Mouse (Mus musculus): Measurements from ENCODE around the gene Gnai2.

The Gnai2 gene

GRCm38 (mm10) chr9:107631311-107631826 lies 3.8 kb downstream of the Gnai2 start:
- in situ Hi-C loops (cut with MboI, MseI), result no loop called here

- in situ Hi-C loops (cut with MboI, MseI), result no loop called here
Measured at GRCm38 (mm10) chr9:107630576-107630975, 4.6 kb downstream of the Gnai2 start.

- in situ Hi-C loops (cut with MboI, MseI), result no loop called here
Measured at GRCm38 (mm10) chr9:107629901-107630425, 5.2 kb downstream of the Gnai2 start.

- in situ Hi-C loops (cut with MboI, MseI), result no loop called here
Measured at GRCm38 (mm10) chr9:107629411-107629730, 5.8 kb downstream of the Gnai2 start.

- in situ Hi-C loops (cut with MboI, MseI), result no loop called here
Measured at GRCm38 (mm10) chr9:107628721-107629410, 6.3 kb downstream of the Gnai2 start.

GRCm38 (mm10) chr9:107627387-107628255 lies 7.5 kb downstream of the Gnai2 start:
- in situ Hi-C loops (cut with MboI, MseI), result no loop called here

GRCm38 (mm10) chr9:107626844-107627277 lies 8.3 kb downstream of the Gnai2 start:
- in situ Hi-C loops (cut with MboI, MseI), result no loop called here

- in situ Hi-C loops (cut with MboI, MseI), result no loop called here
Measured at GRCm38 (mm10) chr9:107626158-107626843, 8.9 kb downstream of the Gnai2 start.

- in situ Hi-C loops (cut with MboI, MseI), result no loop called here
Measured at GRCm38 (mm10) chr9:107625351-107626128, 9.6 kb downstream of the Gnai2 start.

- in situ Hi-C loops (cut with MboI, MseI), result no loop called here
Measured at GRCm38 (mm10) chr9:107624951-107625350, 10.2 kb downstream of the Gnai2 start.

GRCm38 (mm10) chr9:107624539-107624938 lies 10.6 kb downstream of the Gnai2 start:
- in situ Hi-C loops (cut with MboI, MseI), result no loop called here

GRCm38 (mm10) chr9:107620954-107621353 lies 14.2 kb downstream of the Gnai2 start:
- in situ Hi-C loops (cut with MboI, MseI), result no loop called here

GRCm38 (mm10) chr9:107619546-107619879 lies 15.7 kb downstream of the Gnai2 start:
- in situ Hi-C loops (cut with MboI, MseI), result no loop called here

GRCm38 (mm10) chr9:107618778-107619545 lies 16.2 kb downstream of the Gnai2 start:
- in situ Hi-C loops (cut with MboI, MseI), result no loop called here

- in situ Hi-C loops (cut with MboI, MseI), result no loop called here
Measured at GRCm38 (mm10) chr9:107618098-107618497, 17.1 kb downstream of the Gnai2 start.

- in situ Hi-C loops (cut with MboI, MseI), result no loop called here
Measured at GRCm38 (mm10) chr9:107617461-107617860, 17.7 kb downstream of the Gnai2 start.

GRCm38 (mm10) chr9:107615035-107615434 lies 20.1 kb downstream of the Gnai2 start:
- in situ Hi-C loops (cut with MboI, MseI), result no loop called here

- in situ Hi-C loops (cut with MboI, MseI), result no loop called here
Measured at GRCm38 (mm10) chr9:107612945-107613569, 22.1 kb downstream of the Gnai2 start.

GRCm38 (mm10) chr9:107612191-107612944 lies 22.8 kb downstream of the Gnai2 start:
- in situ Hi-C loops (cut with MboI, MseI), result no loop called here

All from regulatory T cell (primary cell).